8 mouse cellular contexts compared by ENCODE assay signal in the genomic region with DNA sequence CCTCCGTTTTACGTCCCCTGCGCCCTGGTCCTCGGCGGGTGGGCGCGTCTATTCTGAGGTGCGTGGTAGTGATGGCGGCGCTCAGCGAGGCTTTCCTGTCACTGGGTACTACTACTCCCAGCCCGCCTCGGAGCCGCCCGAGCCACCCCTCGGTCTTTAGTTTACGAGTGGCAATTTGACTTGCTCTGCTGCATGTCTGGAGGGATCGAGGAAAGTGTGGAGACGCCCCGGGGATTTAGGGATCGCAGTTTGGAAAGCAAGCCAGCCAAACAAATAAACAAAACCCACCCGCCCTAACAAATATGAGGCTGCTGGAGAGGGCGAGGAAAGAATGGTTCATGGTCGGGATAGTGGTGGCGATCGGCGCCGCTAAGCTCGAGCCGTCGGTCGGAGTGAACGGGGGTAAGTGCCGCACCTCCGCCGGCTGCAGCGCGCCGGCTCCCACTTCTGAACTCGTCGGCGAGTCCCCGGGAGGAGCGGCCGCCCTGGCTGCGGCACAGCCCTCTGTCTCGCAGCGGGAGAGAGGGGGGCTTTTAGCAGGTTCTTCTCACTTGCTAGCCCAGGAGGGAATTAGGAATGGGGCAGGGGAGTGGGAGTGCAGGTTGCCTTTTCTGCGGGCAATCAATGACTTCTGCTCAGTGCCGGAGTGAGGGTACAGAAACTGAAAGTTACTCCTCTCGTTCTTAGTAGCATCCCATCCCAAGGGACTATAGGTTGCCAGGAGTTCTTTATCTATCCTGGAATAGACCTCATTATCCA. TPM values are rescaled to one million over a fixed set of nuclear protein-coding genes. Genes with fewer than 3 reads are reported as not detected.
DNase-seq lines count a peak whose midpoint lies in the region; ATAC-seq and TF ChIP-seq lines count a peak whose summit lies in the region.

A gene (plus strand): TSS at position 74 of the 759 bp plus-strand sequence.

- ATAC-seq in activated CD4-positive, CD25-positive, alpha-beta regulatory T cell, adult 4 months, result peak; percentile 84
- peak; percentile 77 for ATAC-seq in megakaryocyte progenitor cell, adult 5-6 weeks (replicated peaks; ENCODE audit: poor library complexity)

- DNase-seq in gastrocnemius, adult 8-10 months (ENCODE audit: low spot score in 2 of 2), result peak; percentile 59 to 70
- DNase-seq in hindlimb bud, embryonic 11.5 days (ENCODE audit: extremely low spot score, low read depth, low spot score), result peak; percentile 58
- DNase-seq in left cerebral cortex, postnatal 10 days (ENCODE audit: extremely low spot score in 1 of 2, low spot score in 2 of 2), result peak; percentile 89 to 92
- DNase-seq in right cerebral cortex, postnatal 10 days (ENCODE audit: low spot score in 2 of 2), result peak; percentile 95 to 96
- DNase-seq in urinary bladder, postnatal 14 days (ENCODE audit: low spot score), result peak; percentile 86

- peak within 1 kb of the TSS; percentile 64 for H3K4me3 ChIP-seq in cortical plate, adult 2 months (ENCODE audit: insufficient read depth, low read length)

- intact Hi-C loops in left cerebral cortex, postnatal 10 days (cut with DNase I), result loop anchor here (2.0 to 10.0 kb wide), 2 partner anchors 133 to 215 kb away; no protein-coding TSS in a partner anchor

- no peak for TF ChIP-seq CTCF in cortical plate, adult 2 months (IDR thresholded peaks at IDR 0.05; ENCODE audit: extremely low read depth, insufficient read depth, low read length)

- peak within 1 kb of the TSS; percentile 99 for H3K27ac ChIP-seq in cortical plate, adult 2 months (ENCODE audit: insufficient read depth, low read length)

- H3K4me1 ChIP-seq in cortical plate, adult 2 months (ENCODE audit: control insufficient read depth, insufficient read depth, low read length), result peaks cover 6% of the 10 kb centered on the region; the same call in 1 of the 2 replicates

- TF ChIP-seq POLR2A in cortical plate, adult 2 months (IDR thresholded peaks at IDR 0.05; ENCODE audit: extremely low read depth, insufficient read depth, low read length), result no peak

RNA-seq across cellular contexts. Expression of the gene that starts here (rescaled TPM):
- polyA plus RNA-seq in activated CD4-positive, CD25-positive, alpha-beta regulatory T cell, adult 4 months (2017; shearing (Covaris generic)), result 10 to 100 TPM; 12.6 to 14.7 TPM
- 4.1 and 4.8 TPM in 2 replicates for polyA plus RNA-seq in cortical plate, adult 2 months (2012; rRNA removed)
- 1 to 10 TPM; 3.7 to 5.6 (median 4.4) TPM for total RNA-seq in gastrocnemius, adult 8-10 months (2022)
- total RNA-seq in left cerebral cortex, postnatal 10 days (2021), result 1 to 10 TPM; 5.6 to 6.8 TPM
- 28.3 and 28.4 TPM in 2 replicates for total RNA-seq in megakaryocyte progenitor cell, adult 5-6 weeks (2015)
- 19.9 and 22.7 TPM in 2 replicates for total RNA-seq in megakaryocyte progenitor cell, adult 5-6 weeks (2017)

Comparison
In these comparisons a context has a peak if more than half of its experiments do, and no peak if none do; other contexts are left out.
1. Peak in every context shown above with its lines: DNase-seq, ATAC-seq, H3K4me3 ChIP-seq and H3K27ac ChIP-seq.